Mouse (Mus musculus) lung, adult 18-20 months (tissue): ENCODE measurements around the gene Smco3.
A peak's percentile ranks its signal among the peaks of the same experiment; 100 is the strongest.
"Not testable (repeated sequence)": the region's sequence is repeated elsewhere in the genome, so short reads cannot be mapped to it uniquely, and the experiment has no call there.

ENCODE experiments used
- DNase-seq, 2 experiments: peaks; one replicate each; pipeline ENCODE4 v3.0.0; 2022; ENCODE audit warnings: mixed read lengths in 2 of 2

Smco3 gene

GRCm38 (mm10) chr6:136804705-136805408 lies 30.4 kb downstream of the Smco3 start:
- no peak for DNase-seq

GRCm38 (mm10) chr6:136803739-136804633 lies 31.3 kb downstream of the Smco3 start, which contains the start of gene Hist4h4:
Gene Hist4h4 (minus strand): TSS chr6:136804415.
- peak; percentile 96 for DNase-seq

- DNase-seq = no peak
Observed at GRCm38 (mm10) chr6:136803093-136803738, 32.0 kb downstream of the Smco3 start.

- no peak for DNase-seq
Observed at GRCm38 (mm10) chr6:136801274-136801673, 34.0 kb downstream of the Smco3 start.

GRCm38 (mm10) chr6:136800710-136801109 lies 34.5 kb downstream of the Smco3 start:
- DNase-seq = no peak

- not testable (repeated sequence) for DNase-seq
Observed at GRCm38 (mm10) chr6:136797874-136798693, 37.2 kb downstream of the Smco3 start.

GRCm38 (mm10) chr6:136795850-136796249 lies 39.4 kb downstream of the Smco3 start:
- no peak for DNase-seq

GRCm38 (mm10) chr6:136795110-136795509 lies 40.1 kb downstream of the Smco3 start:
- DNase-seq = no peak

- DNase-seq = no peak
Observed at GRCm38 (mm10) chr6:136793831-136794525, 41.3 kb downstream of the Smco3 start.

- DNase-seq = no peak
Observed at GRCm38 (mm10) chr6:136792884-136793758, 42.1 kb downstream of the Smco3 start.

- peak; percentile 63 to 72 for DNase-seq
Observed at GRCm38 (mm10) chr6:136789391-136789971, 45.8 kb downstream of the Smco3 start.

GRCm38 (mm10) chr6:136782761-136783160 lies 52.5 kb downstream of the Smco3 start:
- DNase-seq = no peak

GRCm38 (mm10) chr6:136782146-136782545 lies 53.1 kb downstream of the Smco3 start:
- no peak for DNase-seq

GRCm38 (mm10) chr6:136781377-136781986 lies 53.8 kb downstream of the Smco3 start, which contains the start of gene Gucy2c:
Gene Gucy2c (minus strand): TSS chr6:136781765.
- DNase-seq = no peak
